Mouse (Mus musculus) kidney, embryonic 14.5 days (tissue): ENCODE results near the gene Tas2r121. TPM values are rescaled to one million over a fixed set of nuclear protein-coding genes. Genes with fewer than 3 reads are reported as not detected.
"Not testable (repeated sequence)": the region's sequence is repeated elsewhere in the genome, so short reads cannot be mapped to it uniquely, and the experiment has no call there.

Experiments used
- ATAC-seq: fragments of 200-750 bp; cut with Nextera tagmentation; 2 replicates; pipeline ENCODE4 v1.8.0; 2017; ENCODE audit warnings: moderate number of reproducible peaks, mild to moderate bottlenecking, moderate TSS enrichment, moderate library complexity; ENCODE audit not compliant: low FRiP score, low TSS enrichment
- H3K27ac ChIP-seq: fragments of 300-500 bp; sonication (generic); 2 replicates; pipeline ENCODE4 v1.5.1; 2014; ENCODE audit warnings: low read depth, mild to moderate bottlenecking, low read length, moderate library complexity, mixed read lengths
- H3K27me3 ChIP-seq: fragments of 300-500 bp; sonication (generic); 2 replicates; pipeline ENCODE4 v1.6.1; 2014; ENCODE audit warnings: mild to moderate bottlenecking, low read length; ENCODE audit not compliant: control insufficient read depth, insufficient read depth
- H3K36me3 ChIP-seq: fragments of 300-500 bp; sonication (generic); 2 replicates; pipeline ENCODE4 v1.6.1; 2014; ENCODE audit warnings: low read length, mixed read lengths; ENCODE audit not compliant: control insufficient read depth, insufficient read depth
- H3K4me1 ChIP-seq: fragments of 300-500 bp; sonication (generic); 2 replicates; pipeline ENCODE4 v1.6.1; 2014; ENCODE audit warnings: low read length, mixed read lengths; ENCODE audit not compliant: control insufficient read depth, insufficient read depth
- H3K4me2 ChIP-seq: fragments of 300-500 bp; sonication (generic); replicated peaks from 2 replicates; pipeline ENCODE4 v1.6.1; 2014; ENCODE audit warnings: low read depth, mild to moderate bottlenecking, low read length
- H3K4me3 ChIP-seq: fragments of 300-500 bp; sonication (generic); 2 replicates; pipeline ENCODE4 v1.5.1; 2014; ENCODE audit warnings: mild to moderate bottlenecking, low read length
- H3K9ac ChIP-seq: fragments of 300-500 bp; sonication (generic); 2 replicates; pipeline ENCODE4 v1.6.1; 2014; ENCODE audit warnings: low read depth, mild to moderate bottlenecking, low read length, moderate library complexity
- H3K9me3 ChIP-seq: fragments of 300-500 bp; sonication (generic); 2 replicates; pipeline ENCODE4 v1.6.1; 2016; ENCODE audit warnings: low read length; ENCODE audit not compliant: control insufficient read depth
- WGBS: fragments of 180-500 bp; shearing (Covaris S2); extraction: QIAGEN DNeasy Blood & Tissue Kit; methylation state at CpG from one replicate; pipeline ENCODE4 v1.1.7; 2014; 5-methylcytosine and 5-hydroxymethylcytosine counted together
- polyA plus RNA-seq: library from polyadenylated mRNA; unstranded; fragments of >200 nt; fragmentation: Nextera tagmentation; extraction: Ambion mirVana; gene quantifications from 2 replicates; pipeline ENCODE4 v1.2.1, GENCODE M21; 2014

Tas2r121 gene
- not detected in 2 replicates for polyA plus RNA-seq

DNA sequence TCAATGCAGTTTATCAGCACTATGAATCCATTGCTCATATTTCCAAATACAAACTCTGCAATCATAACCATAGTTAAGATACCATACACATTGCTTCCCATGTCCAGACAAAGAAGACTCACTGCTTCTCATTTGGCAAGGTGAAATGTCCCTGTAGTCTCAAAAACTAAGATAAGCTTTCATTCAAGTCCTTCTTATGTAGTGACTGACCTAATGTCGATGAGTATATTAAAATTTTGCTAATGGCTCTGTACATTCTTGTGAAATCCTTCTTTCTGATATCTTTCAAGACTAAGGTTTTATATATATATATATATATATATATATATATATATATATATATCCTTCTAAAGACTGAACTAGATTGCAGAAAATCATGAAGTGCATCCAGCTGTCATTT is at the start of gene Tas2r121:
Tas2r121 (minus strand) TSS at position 101 of the 400 bp plus-strand sequence.
- no peak within 1 kb of the TSS for H3K9ac ChIP-seq
- no peaks in the 10 kb centered on the region for H3K9me3 ChIP-seq
- H3K27me3 ChIP-seq: no peaks in the 10 kb centered on the region
- H3K36me3 ChIP-seq: no peaks in the 10 kb centered on the region
- H3K4me1 ChIP-seq: no peaks in the 10 kb centered on the region
- whole genome bisulfite sequencing: 81% methylated on average over 1 of the region's 1 CpGs
- ATAC-seq: no peak
- H3K27ac ChIP-seq: no peak within 1 kb of the TSS
- no peak within 1 kb of the TSS for H3K4me3 ChIP-seq
- no peak within 1 kb of the TSS for H3K4me2 ChIP-seq

DNA sequence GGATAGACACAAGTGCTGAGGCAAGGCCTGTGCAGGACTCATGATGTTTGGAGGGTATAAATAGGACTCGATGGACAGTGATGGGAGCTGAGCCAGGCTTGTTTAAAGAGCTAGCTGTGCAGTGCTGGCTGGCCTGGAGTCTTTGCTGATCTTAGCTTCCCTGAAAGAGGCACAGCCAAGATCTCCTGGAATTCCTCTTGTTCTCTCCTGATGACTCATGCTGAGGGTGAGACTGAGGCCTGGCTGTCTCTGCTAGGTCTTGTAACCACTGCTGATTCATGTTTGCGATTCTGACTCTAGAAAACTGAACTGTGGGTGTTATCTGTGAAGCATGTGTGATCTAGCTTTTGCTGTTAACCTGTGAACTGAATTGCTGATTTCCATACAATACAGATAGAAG is 49.4 kb upstream of the Tas2r121 start:
- H3K4me2 ChIP-seq: no peak overlapping the region
- H3K36me3 ChIP-seq: no peaks in the 10 kb centered on the region
- H3K4me1 ChIP-seq: no peaks in the 10 kb centered on the region
- no peaks in the 10 kb centered on the region for H3K27me3 ChIP-seq
- no peak overlapping the region for H3K9ac ChIP-seq
- no peak for ATAC-seq
- no peak overlapping the region for H3K27ac ChIP-seq
- 88% methylated on average over 2 of the region's 2 CpGs for WGBS
- H3K9me3 ChIP-seq: no peaks in the 10 kb centered on the region
- no peak overlapping the region for H3K4me3 ChIP-seq

DNA sequence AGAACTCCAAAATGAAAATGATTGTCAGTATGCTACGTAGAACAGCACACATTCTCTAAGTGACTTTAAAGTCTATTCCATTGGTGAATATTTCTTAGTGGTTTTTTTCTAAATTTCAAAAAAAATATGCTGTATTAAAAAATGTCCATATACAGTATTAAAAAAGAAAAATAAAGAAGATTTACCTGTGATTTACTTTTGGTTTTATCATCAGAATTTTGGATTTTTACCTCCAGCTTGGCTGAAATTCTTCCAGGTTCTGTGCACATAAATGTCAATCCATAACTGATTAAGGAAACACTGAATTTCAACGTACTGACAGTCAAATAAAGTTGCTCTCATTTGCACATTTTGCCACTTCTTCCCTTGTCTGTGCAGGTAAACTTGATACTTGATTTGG is 37.1 kb upstream of the Tas2r121 start, which contains the start of gene Tas2r115:
Tas2r115 (minus strand) TSS at position 101 of the 400 bp plus-strand sequence.
- WGBS: 72% methylated on average over 2 of the region's 2 CpGs
- ATAC-seq: no peak
- no peaks in the 10 kb centered on the region for H3K36me3 ChIP-seq

DNA sequence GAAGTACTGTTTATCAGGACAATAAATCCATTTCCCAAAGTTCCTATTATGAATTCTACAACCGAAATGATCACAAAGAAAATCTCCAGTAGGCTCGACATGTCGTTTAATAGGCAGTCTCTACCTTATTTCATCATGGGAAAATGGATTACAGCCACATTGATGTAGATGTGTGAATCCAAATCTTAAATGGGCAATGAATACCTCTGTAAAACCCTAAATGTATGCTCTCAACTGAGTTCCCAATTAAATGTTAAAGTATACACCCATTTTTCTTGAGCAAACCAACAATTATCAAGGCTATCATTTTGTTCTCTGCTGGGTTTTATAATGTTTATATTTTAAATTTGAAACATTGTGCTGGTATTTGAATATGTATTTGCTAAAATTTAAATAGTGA is 11.0 kb upstream of the Tas2r121 start, which contains the start of gene Tas2r122:
Tas2r122 (minus strand) TSS at position 101 of the 400 bp plus-strand sequence.
- Histone ChIP-seq H3K9ac (no peak within 1 kb of the TSS), H3K4me1 (no peaks in the 10 kb centered on the region), H3K4me2 (no peak within 1 kb of the TSS), H3K36me3 (no peaks in the 10 kb centered on the region), H3K27me3 (no peaks in the 10 kb centered on the region), H3K27ac (no peak within 1 kb of the TSS), H3K4me3 (no peak within 1 kb of the TSS), H3K9me3 (0 out of 2 replicates have a peak, but pooled peaks cover 3% of the 10 kb centered on the region)
- ATAC-seq: no peak
- 93% methylated on average over 3 of the region's 3 CpGs for WGBS

More for the DNA sequence above, 37.1 kb upstream of the Tas2r121 start, which contains the start of gene Tas2r115:
- H3K9me3 ChIP-seq: no peaks in the 10 kb centered on the region
- H3K27ac ChIP-seq: no peak within 1 kb of the TSS
- no peaks in the 10 kb centered on the region for H3K27me3 ChIP-seq
- no peaks in the 10 kb centered on the region for H3K4me1 ChIP-seq
- no peak within 1 kb of the TSS for H3K9ac ChIP-seq
- no peak within 1 kb of the TSS for H3K4me3 ChIP-seq
- no peak within 1 kb of the TSS for H3K4me2 ChIP-seq

DNA sequence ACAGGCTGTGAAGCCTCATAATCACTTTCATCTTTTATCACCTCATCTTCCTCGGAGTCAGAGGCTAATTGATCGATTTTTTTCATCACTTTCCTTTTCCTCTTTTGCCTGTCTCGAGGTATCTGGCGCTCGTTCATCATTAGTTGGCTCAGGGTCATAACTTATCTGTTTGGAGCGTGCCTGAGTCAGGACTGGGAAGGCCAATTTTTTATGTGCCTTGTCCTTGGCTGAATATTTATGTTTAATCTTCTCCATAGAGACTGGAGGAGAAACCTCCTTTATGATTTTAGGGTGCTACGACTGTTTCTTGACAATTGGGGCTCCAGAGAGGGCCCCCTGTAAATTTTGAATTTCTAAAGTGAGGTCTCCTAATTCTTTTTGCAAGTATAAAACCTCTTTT is 9.2 kb downstream of the Tas2r121 start:
- not testable (repeated sequence) for H3K4me3 ChIP-seq, H3K9ac ChIP-seq, ATAC-seq, H3K9me3 ChIP-seq, H3K36me3 ChIP-seq, H3K27me3 ChIP-seq, H3K4me2 ChIP-seq, H3K27ac ChIP-seq, H3K4me1 ChIP-seq
- WGBS: 78% methylated on average over 7 of the region's 7 CpGs

DNA sequence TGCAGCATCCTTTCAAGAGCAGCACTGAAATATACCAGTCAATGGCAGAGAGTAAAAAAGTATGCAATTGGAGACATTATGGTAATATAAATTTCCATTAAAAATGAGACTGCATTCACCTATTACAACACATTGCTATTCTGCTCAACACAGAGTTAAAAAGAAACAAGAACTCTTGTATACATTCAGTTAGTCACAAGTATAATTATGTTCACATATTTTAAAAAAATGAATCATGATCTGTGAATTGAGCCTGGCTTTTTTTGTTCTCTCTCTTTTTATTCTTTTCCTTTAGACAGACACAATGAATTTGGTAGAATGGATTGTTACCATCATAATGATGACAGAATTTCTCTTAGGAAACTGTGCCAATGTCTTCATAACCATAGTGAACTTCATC is 44.2 kb downstream of the Tas2r121 start, which contains the start of gene Tas2r120:
Tas2r120 (plus strand) TSS at position 301 of the 400 bp plus-strand sequence.
- no peak for ATAC-seq

DNA sequence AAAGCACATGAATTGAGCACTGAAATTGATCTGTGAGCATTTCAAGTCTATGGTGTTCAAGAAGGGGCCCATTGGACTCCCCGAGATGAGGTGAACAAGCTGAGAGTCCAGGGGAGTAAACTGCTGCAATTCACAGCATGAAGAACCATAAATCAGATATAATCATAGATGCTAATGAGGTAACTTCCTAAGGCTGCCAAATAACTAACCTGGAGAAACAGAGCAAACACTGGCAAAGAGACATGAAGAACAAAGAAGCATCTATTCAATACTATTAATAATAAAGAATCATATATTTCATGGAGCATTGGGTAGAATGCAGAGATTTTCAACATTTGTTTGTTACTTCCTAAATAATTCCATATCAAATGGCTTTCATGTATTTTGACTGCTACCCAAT is 49.4 kb downstream of the Tas2r121 start, which contains the start of gene A630073D07Rik:
A630073D07Rik (minus strand) TSS at position 101 of the 400 bp plus-strand sequence.
- H3K36me3 ChIP-seq: no peaks in the 10 kb centered on the region
- H3K27me3 ChIP-seq: no peaks in the 10 kb centered on the region
- no peak within 1 kb of the TSS for H3K27ac ChIP-seq
- ATAC-seq: no peak
- H3K9ac ChIP-seq: no peak within 1 kb of the TSS
- H3K4me1 ChIP-seq: no peaks in the 10 kb centered on the region
- 86% methylated on average over 1 of the region's 1 CpGs for WGBS
- H3K9me3 ChIP-seq: no peaks in the 10 kb centered on the region
- no peak within 1 kb of the TSS for H3K4me3 ChIP-seq
- H3K4me2 ChIP-seq: no peak within 1 kb of the TSS

More for the DNA sequence above, 44.2 kb downstream of the Tas2r121 start, which contains the start of gene Tas2r120:
- Histone ChIP-seq H3K9ac (no peak within 1 kb of the TSS), H3K4me2 (no peak within 1 kb of the TSS), H3K4me1 (no peaks in the 10 kb centered on the region), H3K9me3 (no peaks in the 10 kb centered on the region), H3K36me3 (no peaks in the 10 kb centered on the region), H3K4me3 (no peak within 1 kb of the TSS), H3K27ac (no peak within 1 kb of the TSS), H3K27me3 (no peaks in the 10 kb centered on the region)

Other genes with a start within 250 kb of the Tas2r121 start
- gene Prh1, start 131.2 kb downstream of the Tas2r121 start, polyA plus RNA-seq: not detected in 2 replicates
- not detected in 2 replicates for gene Prp2, start 105.1 kb downstream of the Tas2r121 start, polyA plus RNA-seq
- not detected in 2 replicates for gene A630073D07Rik, start 49.5 kb downstream of the Tas2r121 start, polyA plus RNA-seq
- gene Tas2r120, start 44.1 kb downstream of the Tas2r121 start, polyA plus RNA-seq: not detected in 2 replicates
- gene Tas2r122, start 10.9 kb upstream of the Tas2r121 start, polyA plus RNA-seq: not detected in 2 replicates
- gene Tas2r115, start 37.0 kb upstream of the Tas2r121 start, polyA plus RNA-seq: not detected in 2 replicates
- gene Tas2r124, start 53.7 kb upstream of the Tas2r121 start, polyA plus RNA-seq: not detected in 2 replicates
- gene Tas2r102, start 61.1 kb upstream of the Tas2r121 start, polyA plus RNA-seq: not detected in 2 replicates
- gene Tas2r136, start 77.2 kb upstream of the Tas2r121 start, polyA plus RNA-seq: not detected in 2 replicates
- gene Tas2r117, start 101.8 kb upstream of the Tas2r121 start, polyA plus RNA-seq: not detected in 2 replicates
- not detected in 2 replicates for gene Tas2r123, start 146.1 kb upstream of the Tas2r121 start, polyA plus RNA-seq
- not detected in 2 replicates for gene Tas2r116, start 154.4 kb upstream of the Tas2r121 start, polyA plus RNA-seq
- gene Tas2r110, start 167.0 kb upstream of the Tas2r121 start, polyA plus RNA-seq: not detected in 2 replicates
- not detected in 2 replicates for gene Tas2r113, start 192.0 kb upstream of the Tas2r121 start, polyA plus RNA-seq
- not detected in 2 replicates for gene Tas2r125, start 208.6 kb upstream of the Tas2r121 start, polyA plus RNA-seq